Mouse (Mus musculus) spleen, postnatal 36 days (tissue): ENCODE data around the gene Dnajc27.

Experiments
- DNase-seq, 2 experiments: peaks; one replicate each; pipeline ENCODE4 v3.0.0; 2022; ENCODE audit warnings: low spot score in 2 of 2, mixed read lengths in 1 of 2

The Dnajc27 gene

DNA sequence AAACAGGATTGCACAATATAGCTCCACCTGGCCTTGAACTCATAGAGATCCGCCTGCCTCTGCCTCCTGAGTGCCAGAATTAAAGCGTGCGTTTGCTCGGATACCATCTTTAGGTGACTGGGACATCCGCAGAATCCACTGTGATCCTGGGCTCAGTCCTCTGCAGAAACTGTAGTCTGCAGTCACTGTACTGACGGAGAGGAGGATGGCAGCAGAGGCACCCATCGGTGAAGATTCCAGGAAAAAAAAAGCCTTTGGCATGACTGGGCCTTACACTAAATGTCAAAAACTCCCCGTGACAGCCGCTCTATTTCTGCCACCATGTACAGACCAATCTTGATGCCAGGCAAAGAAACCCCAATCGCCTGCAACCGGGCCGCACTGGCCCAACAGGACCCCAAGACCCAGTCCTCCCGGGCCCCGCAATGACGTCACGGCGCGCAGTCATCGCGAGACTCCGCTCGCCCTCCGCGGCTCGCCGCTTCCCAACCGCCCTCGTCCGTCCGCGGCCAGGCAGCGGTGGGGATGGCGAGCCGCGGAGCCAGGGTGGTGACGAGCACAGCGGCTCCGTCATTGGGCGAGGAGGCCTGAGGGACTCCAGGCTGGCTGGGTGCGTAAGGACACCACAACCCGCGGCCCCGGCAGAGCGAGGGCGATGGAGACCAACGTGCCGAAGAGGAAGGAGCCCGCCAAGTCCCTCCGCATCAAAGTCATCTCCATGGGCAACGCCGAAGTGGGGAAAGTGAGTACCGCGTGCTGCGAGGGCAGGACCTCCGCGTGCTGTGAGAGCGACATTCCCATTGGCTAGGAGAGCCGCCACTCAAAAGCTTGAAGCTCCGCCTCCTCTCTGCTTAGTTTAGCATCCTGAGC lies at the start of gene Dnajc27:
Gene Dnajc27 (plus strand): TSS at position 452 of the 870 bp plus-strand sequence.
- peak; percentile 88 to 89 for DNase-seq

DNA sequence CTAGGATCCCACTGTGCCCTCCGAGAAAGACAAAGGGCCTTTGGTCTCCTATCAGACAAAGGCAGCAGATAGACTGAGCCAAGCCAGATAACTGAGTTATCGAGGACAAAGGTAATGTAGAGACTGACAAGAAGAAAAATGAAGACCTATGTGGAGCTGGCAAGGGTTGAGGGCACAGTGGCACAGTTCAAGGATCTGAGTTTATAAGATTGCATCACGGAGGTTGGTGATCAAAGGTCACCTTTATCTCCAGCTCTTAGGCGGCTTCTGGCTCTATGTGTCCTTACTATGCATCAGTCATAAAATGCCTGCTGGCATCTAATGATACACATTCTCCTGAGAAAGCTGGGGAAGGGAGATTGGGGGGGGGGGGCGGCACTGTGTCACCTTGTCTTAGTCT lies 46.2 kb upstream of the Dnajc27 start:
- no peak for DNase-seq

DNA sequence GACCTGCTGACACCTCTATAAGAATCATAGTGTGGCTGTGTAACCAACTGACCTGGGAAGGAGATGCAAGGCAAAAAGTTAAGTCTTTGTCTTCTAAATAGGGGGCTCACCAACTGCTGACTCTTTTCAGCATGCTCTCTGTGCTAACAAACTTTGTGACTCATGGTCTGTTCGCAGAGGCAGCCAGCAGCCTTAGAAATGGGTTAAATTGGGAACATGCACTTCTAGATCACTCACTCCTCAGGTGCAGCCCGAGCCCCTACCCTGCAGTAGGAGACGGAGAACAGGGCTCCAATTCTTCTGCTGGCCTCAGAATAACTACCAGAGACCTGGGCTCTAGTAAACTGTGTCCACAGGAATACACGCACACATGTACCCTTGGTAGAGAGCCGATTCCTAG lies 44.9 kb upstream of the Dnajc27 start:
- no peak for DNase-seq

GRCm38 (mm10) chr12:4038061-4039041 lies 44.0 kb upstream of the Dnajc27 start, which contains the start of gene Efr3b:
TSS of gene Efr3b (minus strand) at chr12:4038915.
- DNase-seq: peak; percentile 51 to 67

GRCm38 (mm10) chr12:4039046-4039445 lies 43.3 kb upstream of the Dnajc27 start:
- DNase-seq: no peak

- no peak for DNase-seq
Measured at GRCm38 (mm10) chr12:4042411-4042810, 40.0 kb upstream of the Dnajc27 start.

- DNase-seq: no peak
Measured at GRCm38 (mm10) chr12:4045992-4046391, 36.4 kb upstream of the Dnajc27 start.

- DNase-seq: no peak
Measured at GRCm38 (mm10) chr12:4048031-4048430, 34.4 kb upstream of the Dnajc27 start.

DNA sequence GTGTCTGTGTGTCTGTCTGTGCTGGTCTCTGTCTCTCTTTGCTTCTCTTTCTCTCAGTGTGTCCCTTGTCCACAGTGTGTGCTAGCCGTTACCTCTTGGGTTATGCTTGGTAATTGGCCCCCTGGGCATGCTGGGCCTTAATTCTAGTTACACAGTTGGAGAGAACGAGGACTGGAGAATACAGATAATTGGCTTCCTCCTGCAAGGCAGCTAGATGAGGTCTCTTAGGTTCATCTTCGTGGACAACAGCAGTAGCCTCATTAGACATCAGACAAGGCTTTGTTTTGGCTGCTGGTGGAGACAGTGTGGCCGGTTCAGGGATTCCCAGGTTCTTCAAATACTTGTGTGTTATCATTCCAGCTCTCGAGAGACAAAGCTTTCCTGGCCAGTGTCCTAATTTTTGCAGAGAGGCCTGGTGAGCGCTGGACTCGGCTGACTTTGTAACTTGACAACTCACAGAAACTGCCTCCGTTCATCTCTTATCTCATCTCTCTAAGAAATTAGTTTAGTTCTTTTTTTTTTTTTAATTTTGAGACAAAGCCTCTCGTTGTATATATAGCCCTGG lies 31.4 kb upstream of the Dnajc27 start:
- DNase-seq: no peak

DNA sequence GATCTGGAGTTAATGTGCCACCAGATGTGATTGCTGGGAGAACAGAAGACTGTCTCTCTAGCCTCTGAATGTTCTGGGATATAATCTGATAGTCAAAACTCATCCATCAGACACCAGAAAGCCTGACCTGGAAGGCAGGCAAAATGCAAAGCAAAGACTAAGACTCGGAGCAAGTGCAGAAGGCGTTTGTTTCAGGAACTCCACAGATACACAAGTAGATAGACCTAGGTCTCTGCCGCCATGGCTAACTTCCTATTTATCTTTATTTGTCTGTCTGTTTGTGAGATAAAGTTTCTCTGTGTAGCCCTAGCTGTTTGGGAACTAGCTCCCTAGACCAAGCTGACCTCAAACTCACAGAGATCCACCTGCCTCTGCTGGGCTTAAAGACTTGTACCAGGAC lies 28.7 kb upstream of the Dnajc27 start:
- DNase-seq: no peak

DNA sequence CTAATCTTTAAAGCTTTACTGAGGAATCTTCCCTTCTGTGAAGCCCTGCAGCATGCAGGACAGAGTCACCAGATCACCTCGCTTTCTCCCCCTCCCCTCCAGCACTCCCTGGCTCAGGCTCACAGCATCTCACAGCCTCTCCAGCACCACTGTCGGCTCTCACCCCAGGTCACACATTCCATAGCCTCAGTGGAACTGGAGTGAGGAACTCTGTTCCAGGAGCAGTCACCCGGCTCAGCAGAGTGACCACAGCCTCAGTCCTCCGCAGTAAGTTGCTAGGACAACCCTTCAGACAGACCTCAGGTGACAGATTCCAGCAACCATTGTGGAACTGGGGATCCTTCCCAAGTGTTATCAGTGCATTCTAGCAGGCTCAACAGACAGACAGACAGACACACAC lies 27.5 kb upstream of the Dnajc27 start:
- no peak for DNase-seq

GRCm38 (mm10) chr12:4058321-4058720 lies 24.1 kb upstream of the Dnajc27 start:
- DNase-seq: no peak

- DNase-seq: no peak
Measured at GRCm38 (mm10) chr12:4059683-4060082, 22.7 kb upstream of the Dnajc27 start.

- DNase-seq: no peak
Measured at GRCm38 (mm10) chr12:4065498-4065897, 16.9 kb upstream of the Dnajc27 start.

GRCm38 (mm10) chr12:4065944-4066343 lies 16.4 kb upstream of the Dnajc27 start:
- no peak for DNase-seq

DNA sequence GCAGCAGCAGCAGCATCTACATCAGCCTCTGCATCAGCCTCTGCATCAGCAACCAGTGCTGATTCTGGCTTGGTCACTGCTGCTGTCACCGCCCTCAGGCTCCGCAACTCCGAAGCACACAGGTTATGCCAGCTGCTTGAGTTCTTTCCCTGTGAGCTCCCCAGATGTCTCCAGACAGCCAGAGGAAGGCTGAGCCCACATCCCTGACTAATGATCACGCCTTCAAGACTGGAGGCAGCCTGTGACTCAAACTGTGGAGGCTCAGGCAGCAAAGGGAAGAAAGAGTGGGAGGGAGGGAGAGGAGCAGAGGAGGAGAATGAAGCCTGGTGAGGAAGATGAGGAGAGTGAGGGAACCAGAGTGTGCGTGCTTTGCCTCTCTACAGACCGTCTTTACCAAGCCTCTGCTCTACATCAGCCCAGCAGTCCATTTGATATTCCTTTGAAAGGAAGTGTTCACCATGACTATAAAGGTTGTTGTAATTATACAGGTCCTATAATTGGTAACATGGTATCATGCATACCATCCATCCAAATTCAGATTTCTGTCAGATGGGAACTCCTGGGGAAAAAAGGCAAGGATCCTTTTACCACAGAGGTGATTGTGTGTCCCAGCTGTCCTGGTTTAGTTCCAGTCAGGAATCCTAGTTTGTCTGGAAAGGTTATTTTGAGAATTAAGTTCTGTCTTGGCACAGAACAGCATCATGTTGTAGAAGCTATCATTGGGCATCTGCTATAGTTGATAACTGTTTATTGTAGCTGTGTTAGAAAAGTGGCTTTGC lies 15.5 kb upstream of the Dnajc27 start:
- DNase-seq: no peak

DNA sequence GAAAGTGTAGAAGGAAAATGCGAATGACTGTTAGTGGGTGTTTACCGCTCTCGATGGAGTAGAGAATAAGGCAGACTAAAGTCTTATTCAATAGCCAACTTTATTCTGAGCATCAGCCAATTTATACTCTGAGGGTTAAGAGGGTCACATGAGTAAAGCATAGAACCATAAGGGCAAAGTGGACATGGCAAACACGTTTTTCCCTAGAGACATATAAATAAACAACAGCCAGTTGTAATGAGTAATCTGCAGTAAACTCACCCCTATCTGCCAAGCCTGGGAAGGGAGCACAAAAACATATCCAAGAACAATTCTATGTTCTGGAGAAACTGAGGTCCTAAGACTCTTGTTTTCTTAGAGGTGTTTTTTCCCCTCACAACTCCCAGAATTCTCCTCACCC lies 13.8 kb upstream of the Dnajc27 start:
- DNase-seq: no peak

- no peak for DNase-seq
Measured at GRCm38 (mm10) chr12:4071671-4072070, 10.7 kb upstream of the Dnajc27 start.

GRCm38 (mm10) chr12:4075407-4075806 lies 7.0 kb upstream of the Dnajc27 start:
- DNase-seq: no peak

GRCm38 (mm10) chr12:4076383-4076782 lies 6.0 kb upstream of the Dnajc27 start:
- DNase-seq: no peak

GRCm38 (mm10) chr12:4078069-4078468 lies 4.3 kb upstream of the Dnajc27 start:
- no peak for DNase-seq
